Mouse (Mus musculus) hindbrain, embryonic 10.5 days (tissue): ENCODE measurements around the gene Msantd2. TPM values are rescaled to one million over a fixed set of nuclear protein-coding genes. Genes with fewer than 3 reads are reported as not detected.

Source experiments
- DNase-seq: peaks from one replicate; pipeline ENCODE4 v3.0.0-alpha.2; 2017; ENCODE audit warnings: low spot score
- H3K27ac ChIP-seq: fragments of 300-500 bp; sonication (generic); 2 replicates; pipeline ENCODE4 v1.5.1; 2016; ENCODE audit warnings: mild to moderate bottlenecking, moderate library complexity
- H3K27me3 ChIP-seq: fragments of 300-500 bp; sonication (generic); 2 replicates; pipeline ENCODE4 v1.6.1; 2016; ENCODE audit warnings: mild to moderate bottlenecking; ENCODE audit not compliant: poor library complexity, insufficient read depth, severe bottlenecking
- H3K36me3 ChIP-seq: fragments of 300-500 bp; sonication (generic); 2 replicates; pipeline ENCODE4 v1.6.1; 2016; ENCODE audit warnings: mild to moderate bottlenecking, moderate library complexity
- H3K4me1 ChIP-seq: fragments of 300-500 bp; sonication (generic); replicated peaks from 2 replicates; pipeline ENCODE4 v1.6.1; 2016; ENCODE audit warnings: mild to moderate bottlenecking
- H3K4me3 ChIP-seq: fragments of 300-500 bp; sonication (generic); 2 replicates; pipeline ENCODE4 v1.5.1; 2016; ENCODE audit warnings: mild to moderate bottlenecking, moderate library complexity
- H3K9me3 ChIP-seq: fragments of 300-500 bp; sonication (generic); 2 replicates; pipeline ENCODE4 v1.6.1; 2016; ENCODE audit warnings: mild to moderate bottlenecking, moderate library complexity
- WGBS: fragments of 180-500 bp; shearing (Covaris S2); methylation state at CpG from one replicate; pipeline ENCODE4 v1.1.7; 2016; 5-methylcytosine and 5-hydroxymethylcytosine counted together
- polyA plus RNA-seq: library from polyadenylated mRNA; unstranded; fragments of >200 nt; fragmentation: Nextera tagmentation; extraction: Ambion mirVana; gene quantifications from 2 replicates; pipeline ENCODE4 v1.2.1, GENCODE M21; 2016

Msantd2 gene
- polyA plus RNA-seq, 1 experiment from 2014 or later = 40.0 TPM

DNA sequence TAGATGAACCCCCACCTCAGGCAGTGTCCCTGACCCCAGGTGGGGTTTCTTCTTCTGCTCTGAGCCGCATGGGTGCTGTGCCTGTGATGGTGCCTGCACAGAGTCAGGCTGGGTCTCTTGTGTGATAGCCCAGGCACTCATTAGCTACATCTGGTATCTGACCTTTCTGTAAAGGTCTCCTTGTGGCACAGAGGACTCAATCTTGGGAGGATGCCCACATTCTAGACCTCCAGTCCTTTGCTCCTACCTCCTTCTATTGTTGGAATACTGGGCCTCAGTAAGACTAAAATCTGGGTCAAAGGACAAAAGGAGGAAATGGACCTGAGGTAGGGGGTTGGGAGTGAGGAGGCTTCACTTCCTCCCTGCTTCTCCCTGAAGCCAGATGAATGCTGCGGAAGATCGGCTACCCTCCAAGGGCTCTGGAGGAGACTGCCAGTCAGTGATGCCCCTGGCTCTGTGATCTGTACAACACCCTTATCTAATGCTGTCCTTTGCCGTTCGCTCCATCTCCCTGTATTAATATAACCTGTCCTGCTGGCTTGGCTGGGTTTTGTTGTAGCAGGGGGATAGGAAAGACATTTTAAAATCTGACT, 48.6 kb downstream of the Msantd2 start:
- no peak for DNase-seq
- Histone ChIP-seq H3K4me3 (no peak overlapping the region), H3K27me3 (peaks cover 75% of the 10 kb centered on the region), H3K9me3 (no peaks in the 10 kb centered on the region), H3K4me1 (peaks cover 7% of the 10 kb centered on the region; the same call in 1 of the 2 replicates), H3K27ac (no peak overlapping the region), H3K36me3 (no peaks in the 10 kb centered on the region)
- WGBS = 77% methylated on average over 5 of the region's 5 CpGs

DNA sequence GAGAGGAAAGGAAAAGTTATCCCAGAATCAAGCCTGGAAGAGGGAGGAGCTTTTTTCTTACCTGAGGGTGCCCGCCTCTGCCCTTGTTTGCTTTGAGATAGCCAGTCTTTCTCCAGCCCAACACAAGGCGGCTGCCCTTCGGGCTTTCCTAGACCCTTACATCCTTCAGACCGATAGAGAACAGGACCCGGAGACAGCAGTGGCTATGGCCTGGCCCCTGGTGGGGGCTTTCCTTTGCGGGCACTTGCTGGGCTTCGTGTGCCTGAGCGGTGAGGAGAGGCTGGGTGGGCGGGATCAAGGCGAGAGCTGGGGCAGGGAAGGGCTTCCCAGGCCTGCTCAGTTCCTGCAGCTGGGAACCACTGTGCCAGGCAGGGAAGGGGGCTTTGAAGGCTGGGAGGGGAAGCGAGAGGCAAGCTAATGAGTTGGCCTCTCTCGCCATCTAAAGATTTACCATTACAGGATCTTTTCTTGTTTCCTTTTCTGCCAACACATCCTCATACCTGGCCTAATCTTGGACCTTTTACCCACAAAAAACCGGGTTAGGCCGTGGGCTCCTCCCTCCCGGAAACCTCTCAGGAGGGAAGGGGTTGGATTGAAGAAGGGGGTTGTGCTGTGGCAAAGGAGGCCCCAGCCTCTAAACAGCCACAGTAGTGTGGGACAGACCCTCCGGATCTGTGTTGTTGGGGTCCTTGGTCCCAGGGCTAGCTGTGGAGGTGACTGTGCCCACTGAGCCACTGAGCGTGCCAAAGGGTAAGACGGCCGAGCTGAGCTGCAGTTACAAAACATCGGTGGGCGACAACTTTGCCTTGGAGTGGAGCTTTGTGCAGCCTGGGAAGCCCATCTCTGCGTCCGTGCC, 50.3 kb downstream of the Msantd2 start, which contains the start of gene Vsig2:
TSS of gene Vsig2 (plus strand) at position 86 of the 856 bp plus-strand sequence.
- H3K27ac ChIP-seq = no peak within 1 kb of the TSS
- WGBS = 46% methylated on average over 23 of the region's 23 CpGs
- no peaks in the 10 kb centered on the region for H3K9me3 ChIP-seq
- H3K27me3 ChIP-seq = peaks cover 83% of the 10 kb centered on the region
- no peak within 1 kb of the TSS for H3K4me3 ChIP-seq
- H3K4me1 ChIP-seq = peaks cover 15% of the 10 kb centered on the region
- DNase-seq = no peak
- no peaks in the 10 kb centered on the region for H3K36me3 ChIP-seq

DNA sequence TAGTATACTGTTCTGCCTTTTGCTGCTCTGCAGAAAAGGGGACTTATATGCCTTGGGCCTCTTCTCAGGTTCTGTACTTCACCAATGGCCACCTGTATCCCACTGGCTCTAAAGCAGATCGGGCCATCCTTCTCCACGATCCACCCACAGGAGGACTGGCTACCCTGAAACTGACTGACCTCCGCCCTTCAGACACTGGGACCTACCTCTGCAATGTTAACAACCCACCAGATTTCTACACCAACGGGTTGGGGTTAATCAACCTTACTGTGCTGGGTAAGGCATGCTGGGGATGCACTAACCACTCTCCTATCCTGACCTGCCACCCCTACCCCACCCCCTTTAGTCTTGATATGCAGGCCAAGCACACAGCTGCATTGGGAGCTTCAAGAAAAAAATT, 51.1 kb downstream of the Msantd2 start:
- peaks cover 87% of the 10 kb centered on the region for H3K27me3 ChIP-seq
- H3K36me3 ChIP-seq = no peaks in the 10 kb centered on the region
- no peaks in the 10 kb centered on the region for H3K9me3 ChIP-seq
- peaks cover 23% of the 10 kb centered on the region for H3K4me1 ChIP-seq
- no peak overlapping the region for H3K27ac ChIP-seq
- 83% methylated on average over 4 of the region's 4 CpGs for WGBS
- H3K4me3 ChIP-seq = no peak overlapping the region
- no peak for DNase-seq

DNA sequence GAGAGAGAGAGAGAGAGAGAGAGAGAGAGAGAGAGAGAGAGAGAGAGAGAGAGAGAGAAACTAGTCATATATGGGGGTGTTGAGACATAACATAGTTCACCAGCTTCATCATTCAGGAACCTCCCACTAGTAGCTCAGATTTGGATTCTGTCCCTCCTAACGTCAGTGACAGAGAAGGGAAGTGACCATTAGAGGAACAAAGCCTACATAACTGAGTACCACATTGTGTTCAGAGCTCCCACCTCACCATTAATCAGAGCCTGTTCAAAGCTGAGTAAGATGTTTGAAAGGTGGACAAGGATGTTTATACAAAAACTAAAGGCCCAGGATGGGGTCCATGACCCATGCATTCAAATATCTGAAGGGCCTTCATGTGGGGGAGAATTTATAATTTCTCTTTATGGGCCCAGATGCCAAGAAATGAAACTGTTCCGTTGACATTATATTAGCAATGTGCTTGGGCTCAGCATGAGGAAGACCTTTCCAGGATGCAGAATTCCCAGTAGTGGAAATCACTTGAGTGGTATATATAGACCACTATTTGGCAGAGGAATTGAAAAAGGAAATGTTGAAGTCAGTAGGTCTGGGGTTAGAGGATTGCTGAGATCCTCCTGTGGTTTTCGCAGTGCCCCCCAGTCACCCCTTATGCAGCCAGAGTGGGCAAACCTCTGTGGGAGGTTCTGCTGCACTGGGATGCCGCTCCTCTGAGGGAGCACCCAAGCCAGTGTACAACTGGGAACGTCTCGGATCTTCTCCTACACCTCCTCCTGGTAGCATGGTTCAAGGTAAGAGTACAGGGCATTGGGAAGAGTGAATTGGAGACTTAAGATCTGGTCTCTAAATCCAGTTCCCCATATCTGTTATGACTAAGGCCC, 51.8 kb downstream of the Msantd2 start:
- Histone ChIP-seq H3K4me3 (no peak overlapping the region), H3K27ac (no peak overlapping the region), H3K27me3 (peaks cover 94% of the 10 kb centered on the region), H3K4me1 (peaks cover 30% of the 10 kb centered on the region), H3K36me3 (no peaks in the 10 kb centered on the region), H3K9me3 (no peaks in the 10 kb centered on the region)
- 86% methylated on average over 6 of the region's 6 CpGs for WGBS
- no peak for DNase-seq

DNA sequence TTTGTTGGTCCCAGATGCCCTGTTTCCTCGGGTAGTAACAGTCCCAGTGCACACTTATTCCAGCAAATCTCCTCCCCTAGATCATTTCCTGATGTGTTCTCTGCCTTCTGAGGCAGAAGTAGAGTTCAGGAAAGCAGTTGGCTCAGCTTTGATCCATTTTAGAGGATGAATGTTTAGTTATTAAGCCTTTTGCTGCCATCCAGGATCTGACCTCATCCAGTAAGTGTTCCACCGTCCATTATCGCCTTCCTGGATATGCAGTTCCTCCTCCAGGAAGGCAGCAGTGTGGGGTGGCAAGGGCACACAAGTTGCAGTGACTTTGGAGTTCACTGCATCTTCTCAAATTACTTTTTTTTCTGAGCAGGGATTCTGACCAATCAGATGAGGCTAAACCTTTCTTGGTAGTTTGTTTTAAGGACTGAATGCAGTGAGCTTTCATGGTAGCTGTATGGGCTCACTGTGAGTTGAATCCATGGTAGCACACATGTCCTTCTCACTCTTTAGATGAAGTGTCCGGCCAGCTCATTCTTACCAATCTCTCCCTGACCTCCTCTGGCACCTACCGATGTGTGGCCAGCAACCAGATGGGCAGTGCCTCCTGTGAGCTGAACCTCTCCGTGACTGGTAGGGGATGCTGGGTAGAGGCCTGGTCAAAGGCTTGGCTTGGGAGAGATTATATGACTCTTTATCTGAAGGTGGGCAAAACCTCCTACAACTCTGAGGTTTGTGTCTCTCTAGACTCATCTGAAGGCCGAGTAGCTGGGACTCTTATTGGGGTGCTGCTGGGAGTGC, 52.9 kb downstream of the Msantd2 start:
- H3K27me3 ChIP-seq = peaks cover 97% of the 10 kb centered on the region
- H3K4me3 ChIP-seq = no peak overlapping the region
- WGBS = 75% methylated on average over 7 of the region's 7 CpGs
- peaks cover 31% of the 10 kb centered on the region for H3K4me1 ChIP-seq
- no peak for DNase-seq
- no peaks in the 10 kb centered on the region for H3K9me3 ChIP-seq
- H3K27ac ChIP-seq = no peak overlapping the region
- no peaks in the 10 kb centered on the region for H3K36me3 ChIP-seq

DNA sequence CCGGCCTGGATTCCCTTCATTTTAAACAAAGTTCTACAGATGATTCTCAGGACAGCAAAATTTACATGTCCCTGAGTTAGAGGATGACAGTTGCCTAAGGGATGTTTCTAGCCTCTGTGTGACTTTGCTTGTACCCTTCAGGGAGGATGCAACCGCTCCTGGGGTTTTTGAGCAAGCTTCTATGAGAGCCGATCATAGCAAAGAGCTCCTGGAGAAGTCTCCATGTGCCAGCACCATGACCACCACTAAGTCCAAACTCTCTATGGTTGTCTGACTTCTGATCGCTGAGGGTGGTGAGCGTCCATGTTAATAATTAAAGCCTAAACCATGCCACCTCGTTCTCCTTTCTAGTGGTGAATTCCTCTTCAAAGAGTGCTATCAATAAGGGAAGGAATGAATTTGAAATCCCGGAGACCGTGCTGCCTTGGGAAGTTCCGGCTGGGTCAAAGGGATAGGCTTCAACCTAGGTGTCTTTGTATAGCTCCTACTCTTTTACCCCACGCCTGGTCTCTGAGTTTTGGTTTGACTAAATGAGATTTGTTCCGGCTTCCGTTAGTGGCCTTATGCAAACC, 54.8 kb downstream of the Msantd2 start:
- Histone ChIP-seq H3K27me3 (peaks cover 98% of the 10 kb centered on the region), H3K4me3 (peak overlapping the region; percentile 46), H3K27ac (no peak overlapping the region), H3K36me3 (no peaks in the 10 kb centered on the region), H3K4me1 (peaks cover 28% of the 10 kb centered on the region), H3K9me3 (no peaks in the 10 kb centered on the region)
- no peak for DNase-seq
- WGBS = 23% methylated on average over 12 of the region's 12 CpGs

DNA sequence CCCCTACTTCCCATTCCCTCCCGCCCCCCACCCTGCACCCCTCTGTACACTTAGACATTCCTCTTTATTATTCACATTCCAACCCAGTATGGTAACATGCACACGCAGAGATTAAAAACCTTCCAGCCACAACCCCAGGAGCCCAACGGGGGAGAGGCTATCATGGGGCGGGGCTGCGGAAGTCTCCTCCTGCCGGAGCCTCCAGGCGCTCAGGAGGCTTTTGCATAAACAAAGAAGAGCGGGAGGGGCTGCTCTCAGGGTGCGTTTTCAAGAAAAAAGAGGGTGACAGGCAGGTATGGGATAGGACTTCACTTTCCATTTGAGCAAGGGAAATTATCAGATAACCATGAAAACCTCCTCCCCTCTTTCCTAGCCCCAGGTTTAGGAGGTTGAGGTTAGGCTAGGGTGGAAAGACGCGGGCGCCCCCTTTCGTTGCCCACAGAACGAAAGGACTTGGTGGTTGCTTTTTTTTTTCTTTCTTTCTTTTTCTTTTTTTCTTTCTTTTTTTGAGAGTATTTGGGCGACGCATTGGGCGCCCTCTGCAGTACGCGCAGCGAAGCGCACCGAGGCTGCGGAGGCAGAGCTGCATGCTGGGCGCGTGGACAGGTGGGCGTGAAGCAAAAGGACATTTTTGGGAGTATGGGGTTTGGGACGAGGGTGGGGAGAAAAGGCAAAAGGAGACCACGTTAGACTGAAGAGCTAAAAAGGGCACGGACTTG, 55.5 kb downstream of the Msantd2 start:
- H3K4me1 ChIP-seq = peaks cover 23% of the 10 kb centered on the region
- no peak overlapping the region for H3K27ac ChIP-seq
- no peaks in the 10 kb centered on the region for H3K9me3 ChIP-seq
- WGBS = under 1% methylated on average over 29 of the region's 29 CpGs
- H3K27me3 ChIP-seq = peaks cover 98% of the 10 kb centered on the region
- peak overlapping the region; percentile 46 for H3K4me3 ChIP-seq
- H3K36me3 ChIP-seq = no peaks in the 10 kb centered on the region
- peak; percentile 58 for DNase-seq

DNA sequence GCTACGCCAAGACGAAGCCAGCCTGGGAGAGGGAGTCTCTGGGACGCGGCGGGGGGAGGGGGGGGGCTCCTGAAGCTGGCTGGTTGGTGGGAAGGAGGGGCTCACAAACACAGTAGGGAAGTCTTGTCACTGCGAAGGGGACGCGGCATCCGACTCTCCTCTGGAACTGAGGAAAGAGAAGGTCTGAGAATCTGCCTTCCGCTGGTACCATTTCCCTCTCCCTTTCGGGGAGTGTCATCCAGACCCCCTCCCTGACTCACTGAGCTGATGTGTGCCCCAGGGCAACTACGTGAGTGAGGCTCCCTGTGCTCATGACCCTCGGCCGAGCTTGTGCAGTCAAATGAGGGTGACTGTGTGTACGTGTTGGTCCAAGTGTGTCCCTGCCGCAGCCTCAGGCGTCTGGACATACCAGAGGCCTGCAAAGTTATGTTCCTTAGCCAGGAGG, 56.1 kb downstream of the Msantd2 start:
- H3K27me3 ChIP-seq = peaks cover 98% of the 10 kb centered on the region
- DNase-seq = peak; percentile 27
- 2% methylated on average over 17 of the region's 17 CpGs for WGBS
- no peaks in the 10 kb centered on the region for H3K9me3 ChIP-seq
- H3K4me3 ChIP-seq = peak overlapping the region; percentile 46
- H3K4me1 ChIP-seq = peaks cover 23% of the 10 kb centered on the region
- H3K27ac ChIP-seq = no peak overlapping the region
- H3K36me3 ChIP-seq = no peaks in the 10 kb centered on the region

DNA sequence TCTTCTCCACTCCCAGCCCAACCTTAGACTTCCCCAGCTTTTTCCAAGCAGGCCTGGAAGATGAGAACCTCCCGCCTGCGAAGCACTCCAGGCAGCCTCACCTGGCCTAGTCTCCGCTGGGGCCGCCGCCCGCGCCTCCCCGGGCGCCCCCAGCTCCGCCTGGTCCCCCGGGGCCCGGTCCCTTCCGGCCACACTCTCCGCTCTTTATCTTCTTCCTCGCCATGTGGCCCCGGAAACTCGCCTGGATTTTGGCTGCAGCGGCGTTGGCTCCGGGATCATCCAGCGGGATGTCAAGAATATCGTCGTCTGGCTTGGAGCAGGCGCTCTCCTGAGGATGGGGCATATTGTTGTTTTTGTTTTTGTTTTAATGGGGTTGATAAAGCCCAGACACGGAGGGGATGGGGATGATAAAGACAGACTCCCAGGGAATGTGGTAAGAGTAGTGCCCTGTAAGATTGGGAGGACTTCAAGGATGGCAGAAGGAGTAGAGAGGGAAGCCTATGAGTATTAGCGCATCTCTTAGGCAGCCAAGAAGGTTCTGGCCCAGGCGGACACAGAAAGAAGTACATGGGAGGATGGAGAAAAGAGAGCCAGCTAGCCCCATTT, 56.8 kb downstream of the Msantd2 start:
- Histone ChIP-seq H3K27ac (no peak overlapping the region), H3K9me3 (no peaks in the 10 kb centered on the region), H3K4me1 (peaks cover 23% of the 10 kb centered on the region), H3K27me3 (peaks cover 100% of the 10 kb centered on the region), H3K4me3 (peak overlapping the region; percentile 30), H3K36me3 (no peaks in the 10 kb centered on the region)
- no peak for DNase-seq
- WGBS = 7% methylated on average over 27 of the region's 27 CpGs

DNA sequence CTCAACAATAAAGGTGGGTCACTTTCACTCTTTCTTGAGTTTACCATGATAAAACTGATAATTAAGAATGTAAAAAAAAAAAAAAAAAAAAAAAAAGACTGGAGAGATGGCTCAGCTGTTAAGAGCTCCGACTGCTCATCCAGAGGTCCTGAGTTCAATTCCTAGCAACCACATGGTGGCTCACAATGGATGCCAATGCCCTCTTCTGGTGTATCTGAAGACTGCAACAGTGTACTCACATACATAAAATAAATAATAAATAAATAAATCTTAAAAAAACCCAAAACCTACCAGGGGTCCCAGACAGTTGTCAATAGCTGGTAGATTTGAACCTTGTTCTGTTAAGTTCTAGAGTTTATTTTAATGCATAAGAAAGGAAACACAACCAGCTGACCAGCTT, 57.8 kb downstream of the Msantd2 start:
- 76% methylated on average over 1 of the region's 1 CpGs for WGBS
- Histone ChIP-seq H3K9me3 (no peaks in the 10 kb centered on the region), H3K27me3 (peaks cover 100% of the 10 kb centered on the region), H3K4me1 (peaks cover 26% of the 10 kb centered on the region), H3K4me3 (no peak overlapping the region), H3K36me3 (no peaks in the 10 kb centered on the region), H3K27ac (no peak overlapping the region)
- no peak for DNase-seq

DNA sequence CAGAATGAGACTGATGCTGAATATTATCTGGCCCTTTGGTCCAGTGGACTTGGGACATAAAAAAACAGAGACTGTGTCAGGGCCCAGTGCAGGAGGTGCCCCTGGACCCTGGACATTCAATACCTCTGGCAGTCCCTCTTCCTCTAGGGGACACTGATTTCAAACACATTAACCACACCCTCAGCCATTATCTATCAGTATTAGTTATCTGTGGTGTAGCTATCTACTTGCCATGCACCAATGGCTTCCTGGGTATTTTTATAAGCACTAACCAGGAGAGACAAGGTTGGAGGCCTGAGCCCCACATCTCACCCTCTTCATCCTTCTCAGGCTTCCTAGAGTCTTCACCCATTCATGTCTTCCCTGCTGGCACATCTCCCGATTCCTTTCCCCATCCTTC, 61.3 kb downstream of the Msantd2 start:
- H3K27ac ChIP-seq = no peak overlapping the region
- no peak overlapping the region for H3K4me3 ChIP-seq
- H3K36me3 ChIP-seq = no peaks in the 10 kb centered on the region
- peaks cover 100% of the 10 kb centered on the region for H3K27me3 ChIP-seq
- WGBS = 76% methylated on average over 1 of the region's 1 CpGs
- H3K9me3 ChIP-seq = no peaks in the 10 kb centered on the region
- H3K4me1 ChIP-seq = peaks cover 30% of the 10 kb centered on the region
- DNase-seq = no peak
